Mouse (Mus musculus) limb, embryonic 12.5 days (tissue): ENCODE results near the gene Impdh2. TPM values are rescaled to one million over a fixed set of nuclear protein-coding genes. Genes with fewer than 3 reads are reported as not detected.

Experiments used
- ATAC-seq: fragments of 200-750 bp; cut with Nextera tagmentation; 2 replicates; pipeline ENCODE4 v1.8.0; 2017; ENCODE audit warnings: low read depth, moderate TSS enrichment; ENCODE audit not compliant: insufficient number of reproducible peaks, insufficient read depth, low FRiP score, low TSS enrichment
- H3K27ac ChIP-seq: fragments of 300-500 bp; sonication (generic); 2 replicates; pipeline ENCODE4 v1.5.1; 2016; ENCODE audit warnings: mild to moderate bottlenecking, moderate library complexity
- H3K27me3 ChIP-seq: fragments of 300-500 bp; sonication (generic); 2 replicates; pipeline ENCODE4 v1.6.1; 2016; ENCODE audit warnings: mild to moderate bottlenecking, moderate library complexity
- H3K36me3 ChIP-seq: fragments of 300-500 bp; sonication (generic); 2 replicates; pipeline ENCODE4 v1.6.1; 2016; ENCODE audit warnings: mild to moderate bottlenecking, moderate library complexity
- H3K4me1 ChIP-seq: fragments of 300-500 bp; sonication (generic); replicated peaks from 2 replicates; pipeline ENCODE4 v1.6.1; 2016
- H3K4me2 ChIP-seq: fragments of 300-500 bp; sonication (generic); 2 replicates; pipeline ENCODE4 v1.6.1; 2016; ENCODE audit warnings: mild to moderate bottlenecking, moderate library complexity
- H3K4me3 ChIP-seq: fragments of 300-500 bp; sonication (generic); replicated peaks from 2 replicates; pipeline ENCODE4 v1.5.1; 2016; ENCODE audit warnings: mild to moderate bottlenecking
- H3K9ac ChIP-seq: fragments of 300-500 bp; sonication (generic); replicated peaks from 2 replicates; pipeline ENCODE4 v1.6.1; 2016; ENCODE audit warnings: mild to moderate bottlenecking, moderate library complexity
- H3K9me3 ChIP-seq: fragments of 300-500 bp; sonication (generic); 2 replicates; pipeline ENCODE4 v1.6.1; 2016; ENCODE audit warnings: mild to moderate bottlenecking, moderate library complexity
- WGBS: fragments of 180-500 bp; shearing (Covaris S2); methylation state at CpG from one replicate; pipeline ENCODE4 v1.1.7; 2016; 5-methylcytosine and 5-hydroxymethylcytosine counted together
- polyA plus RNA-seq: library from polyadenylated mRNA; unstranded; fragments of >200 nt; fragmentation: Nextera tagmentation; extraction: Ambion mirVana; gene quantifications from 2 replicates; pipeline ENCODE4 v1.2.1, GENCODE M21; 2016

The Impdh2 gene
- 201 and 213 TPM in 2 replicates for polyA plus RNA-seq

DNA sequence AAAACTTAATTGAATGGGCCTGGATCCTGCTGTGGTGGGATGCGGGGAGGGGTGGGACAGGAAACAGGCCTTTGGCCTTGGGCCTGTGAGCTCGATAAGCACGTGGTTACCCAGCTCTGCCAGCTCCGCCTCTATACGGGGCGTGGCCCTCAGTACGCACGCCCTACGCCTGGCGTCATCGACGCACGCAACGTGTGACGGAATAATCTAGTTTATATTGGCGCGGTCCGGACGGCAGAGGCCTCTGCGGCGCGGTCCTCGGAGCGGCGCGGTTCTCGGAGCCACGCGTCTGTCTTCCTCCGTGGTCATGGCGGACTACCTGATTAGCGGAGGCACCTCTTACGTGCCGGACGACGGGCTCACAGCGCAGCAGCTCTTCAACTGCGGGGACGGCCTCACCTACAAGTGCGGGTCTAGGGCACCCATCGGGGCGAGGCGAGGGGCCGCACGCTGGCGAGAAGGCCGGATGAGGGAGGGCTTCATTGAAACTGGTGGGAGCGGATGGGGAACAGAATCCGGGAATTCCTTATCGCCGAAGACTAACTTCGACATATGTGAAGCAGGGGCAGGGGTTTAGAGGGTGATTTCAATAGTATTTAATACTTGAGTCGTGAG lies at the start of gene Impdh2:
Gene Impdh2, plus strand, starts transcription at position 60 of the 615 bp plus-strand sequence.
- Histone ChIP-seq H3K4me2 (peak within 1 kb of the TSS; percentile 87), H3K9me3 (no peaks in the 10 kb centered on the region), H3K27me3 (no peaks in the 10 kb centered on the region), H3K27ac (peak within 1 kb of the TSS; percentile 69), H3K36me3 (peaks cover 83% of the 10 kb centered on the region), H3K4me1 (peaks cover 9% of the 10 kb centered on the region), H3K9ac (peak within 1 kb of the TSS; percentile 71), H3K4me3 (peak within 1 kb of the TSS; percentile 55)
- ATAC-seq, result peak; percentile 96
- WGBS, result under 1% methylated on average over 53 of the region's 53 CpGs

DNA sequence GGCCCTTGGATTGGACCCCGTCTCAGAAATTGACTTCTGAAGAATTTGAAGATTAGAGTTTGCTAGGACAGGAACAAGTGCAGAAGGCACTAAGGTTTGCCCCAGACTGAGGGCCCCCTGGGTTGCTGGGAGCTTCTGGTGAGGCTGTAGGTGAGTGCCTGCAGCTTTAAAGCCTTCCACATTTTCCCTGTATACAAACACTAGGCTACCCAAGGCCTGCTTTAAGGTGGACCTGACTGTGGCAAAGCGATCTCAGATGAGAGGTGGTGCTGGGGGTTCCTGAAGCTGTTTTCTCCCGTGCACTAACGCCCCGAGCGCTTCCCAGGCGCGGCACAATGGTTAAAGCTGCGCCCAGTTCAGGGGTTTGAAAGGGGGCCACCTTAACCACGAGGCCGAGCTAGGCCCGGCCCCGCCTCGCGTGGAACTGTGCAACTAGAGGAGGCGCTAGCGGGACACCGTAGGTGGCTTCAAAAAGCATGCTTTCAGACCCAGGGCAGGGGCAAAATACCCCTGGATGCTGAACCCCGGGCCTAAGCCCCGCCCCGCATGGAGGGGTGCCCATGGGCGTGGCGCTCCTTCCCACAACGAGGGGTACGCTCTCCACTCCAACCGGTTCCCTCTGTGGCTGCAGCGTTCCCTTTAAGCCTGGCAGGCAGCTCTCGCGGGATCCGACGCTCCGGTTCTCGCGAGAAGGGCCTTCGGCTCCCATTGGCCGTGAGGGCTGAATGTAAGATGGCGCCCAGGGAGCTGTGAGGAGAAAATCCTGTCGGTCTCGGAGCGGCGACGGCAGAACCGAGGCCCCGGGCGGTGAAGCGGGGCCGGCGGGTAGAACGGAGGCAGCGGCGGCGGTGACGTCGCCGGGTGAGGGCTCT lies 43.5 kb upstream of the Impdh2 start, which contains the start of gene Qrich1:
Gene Qrich1, plus strand, starts transcription at position 427 of the 872 bp plus-strand sequence.
- WGBS, result under 1% methylated on average over 51 of the region's 55 CpGs
- peak; percentile 96 for ATAC-seq
- peak within 1 kb of the TSS; percentile 72 for H3K4me2 ChIP-seq

DNA sequence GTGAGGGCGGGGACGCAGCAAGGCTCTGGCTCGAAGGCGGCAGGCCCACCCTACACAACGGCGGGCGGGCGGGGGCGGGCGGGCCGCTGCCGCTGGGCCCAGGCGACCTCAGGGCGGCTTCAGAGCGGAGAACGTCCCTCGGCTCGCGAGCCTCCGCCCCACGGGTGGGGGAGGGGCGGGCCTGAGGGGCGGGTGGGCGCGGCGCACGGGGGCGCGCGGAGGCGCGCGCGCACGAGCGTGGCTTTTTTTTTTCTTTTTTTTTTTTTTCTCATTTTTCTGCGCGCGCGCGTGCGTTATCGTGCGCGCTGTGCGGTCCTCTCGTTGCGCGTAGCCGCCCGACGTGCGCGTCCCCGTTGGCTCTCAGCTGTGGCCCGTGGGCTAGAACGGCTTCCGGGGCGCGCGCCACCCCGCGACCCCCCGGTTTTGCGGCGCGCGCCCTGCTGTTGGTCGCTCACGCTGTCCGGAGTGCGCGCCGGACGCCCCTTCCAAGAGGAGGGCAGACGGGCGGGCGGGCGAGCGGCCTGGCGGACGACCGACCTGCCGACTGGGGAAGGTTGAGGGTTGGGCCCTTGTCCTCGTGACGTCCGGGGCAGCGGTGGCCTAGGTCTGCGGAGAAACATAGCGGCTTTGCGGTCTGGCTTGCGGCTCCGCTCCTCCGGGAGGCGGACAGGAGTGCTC lies 42.7 kb upstream of the Impdh2 start:
- H3K4me1 ChIP-seq, result peaks cover 24% of the 10 kb centered on the region
- no peaks in the 10 kb centered on the region for H3K9me3 ChIP-seq
- peak overlapping the region; percentile 97 for H3K9ac ChIP-seq
- H3K36me3 ChIP-seq, result peaks cover 42% of the 10 kb centered on the region
- H3K27me3 ChIP-seq, result no peaks in the 10 kb centered on the region
- H3K4me3 ChIP-seq, result peak overlapping the region; percentile 63
- under 1% methylated on average over 78 of the region's 95 CpGs for WGBS
- peak overlapping the region; percentile 72 for H3K4me2 ChIP-seq
- peak overlapping the region; percentile 99 for H3K27ac ChIP-seq
- peak; percentile 65 for ATAC-seq

More for the DNA sequence above, 43.5 kb upstream of the Impdh2 start, which contains the start of gene Qrich1:
- Histone ChIP-seq H3K9me3 (no peaks in the 10 kb centered on the region), H3K27me3 (no peaks in the 10 kb centered on the region), H3K9ac (peak within 1 kb of the TSS; percentile 97), H3K27ac (peak within 1 kb of the TSS; percentile 99), H3K4me3 (peak within 1 kb of the TSS; percentile 63), H3K36me3 (peaks cover 50% of the 10 kb centered on the region), H3K4me1 (peaks cover 24% of the 10 kb centered on the region)

DNA sequence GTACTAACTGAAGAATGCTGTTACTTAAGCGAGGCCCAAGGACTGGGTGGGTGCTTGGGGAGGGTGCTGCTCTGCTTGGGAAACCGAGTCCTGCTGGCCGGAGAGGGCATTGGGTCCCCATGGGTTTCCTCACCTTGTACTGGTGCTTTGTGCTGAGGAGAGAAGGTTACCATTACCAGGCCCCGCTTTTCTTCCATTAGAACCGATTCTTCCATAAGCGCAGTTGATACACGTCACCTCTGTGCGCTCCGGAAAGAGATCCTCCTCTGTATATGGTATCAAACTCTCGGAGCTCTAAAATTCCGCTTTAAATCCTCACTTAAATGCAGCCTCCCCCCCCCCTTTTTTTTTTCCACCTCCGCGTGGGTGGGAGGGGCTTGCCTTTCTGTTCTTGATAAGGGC lies 42.2 kb upstream of the Impdh2 start:
- peak; percentile 11; the same call in 1 of the 2 replicates for ATAC-seq
- no peaks in the 10 kb centered on the region for H3K9me3 ChIP-seq
- H3K9ac ChIP-seq, result peak overlapping the region; percentile 97
- peak overlapping the region; percentile 56 for H3K4me2 ChIP-seq
- H3K4me3 ChIP-seq, result peak overlapping the region; percentile 63
- peaks cover 40% of the 10 kb centered on the region for H3K36me3 ChIP-seq
- H3K4me1 ChIP-seq, result peaks cover 24% of the 10 kb centered on the region
- WGBS, result 0% methylated on average over 13 of the region's 13 CpGs
- H3K27ac ChIP-seq, result peak overlapping the region; percentile 99
- no peaks in the 10 kb centered on the region for H3K27me3 ChIP-seq

DNA sequence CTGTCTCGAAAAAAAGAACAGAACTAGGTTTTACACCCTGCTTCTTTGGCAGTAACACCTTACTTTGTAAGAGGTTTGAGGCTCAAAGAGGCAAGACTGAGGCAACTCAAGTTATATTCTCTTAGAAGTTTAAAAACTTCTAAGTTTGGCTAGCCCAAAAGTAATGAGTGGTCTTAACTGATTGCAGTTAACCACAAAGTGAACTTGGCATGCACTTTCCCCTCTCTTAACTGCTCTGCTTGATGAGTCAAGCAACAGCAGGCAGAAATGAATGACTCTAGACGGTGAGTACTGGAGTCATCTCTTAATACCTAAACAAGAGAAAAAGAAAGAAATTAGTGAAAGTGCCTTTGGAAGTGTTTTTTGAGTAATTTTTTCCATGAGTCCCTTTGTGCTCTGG lies 38.5 kb upstream of the Impdh2 start:
- Histone ChIP-seq H3K4me1 (peaks cover 15% of the 10 kb centered on the region), H3K27me3 (no peaks in the 10 kb centered on the region), H3K36me3 (peaks cover 27% of the 10 kb centered on the region; the same call in 1 of the 2 replicates), H3K4me2 (no peak overlapping the region), H3K27ac (no peak overlapping the region), H3K4me3 (no peak overlapping the region), H3K9ac (no peak overlapping the region), H3K9me3 (no peaks in the 10 kb centered on the region)
- WGBS, result 88% methylated on average over 2 of the region's 2 CpGs
- no peak for ATAC-seq

DNA sequence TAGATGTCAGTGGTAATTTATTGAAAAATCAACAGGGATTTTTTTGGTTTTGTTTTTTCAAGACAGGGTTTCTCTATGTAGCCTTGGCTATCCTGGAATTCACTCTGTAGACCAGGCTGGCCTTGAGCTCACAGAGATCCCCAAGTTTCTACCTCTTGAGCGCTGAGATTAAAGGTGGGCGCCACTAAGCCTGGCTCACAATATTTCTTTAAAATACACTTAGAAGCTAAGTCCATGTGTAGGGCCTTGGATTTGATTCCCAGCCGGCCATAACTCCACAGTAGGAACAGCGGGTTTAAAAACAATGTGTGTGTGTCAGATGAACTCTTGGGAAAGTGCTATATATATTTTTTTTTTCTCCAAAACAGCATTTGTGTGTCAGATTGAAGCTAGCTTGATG lies 36.7 kb upstream of the Impdh2 start:
- Histone ChIP-seq H3K9me3 (no peaks in the 10 kb centered on the region), H3K4me1 (peaks cover 15% of the 10 kb centered on the region), H3K36me3 (peaks cover 33% of the 10 kb centered on the region), H3K4me3 (no peak overlapping the region), H3K9ac (no peak overlapping the region), H3K27me3 (no peaks in the 10 kb centered on the region), H3K27ac (no peak overlapping the region), H3K4me2 (no peak overlapping the region)
- no peak for ATAC-seq
- 96% methylated on average over 4 of the region's 4 CpGs for WGBS

DNA sequence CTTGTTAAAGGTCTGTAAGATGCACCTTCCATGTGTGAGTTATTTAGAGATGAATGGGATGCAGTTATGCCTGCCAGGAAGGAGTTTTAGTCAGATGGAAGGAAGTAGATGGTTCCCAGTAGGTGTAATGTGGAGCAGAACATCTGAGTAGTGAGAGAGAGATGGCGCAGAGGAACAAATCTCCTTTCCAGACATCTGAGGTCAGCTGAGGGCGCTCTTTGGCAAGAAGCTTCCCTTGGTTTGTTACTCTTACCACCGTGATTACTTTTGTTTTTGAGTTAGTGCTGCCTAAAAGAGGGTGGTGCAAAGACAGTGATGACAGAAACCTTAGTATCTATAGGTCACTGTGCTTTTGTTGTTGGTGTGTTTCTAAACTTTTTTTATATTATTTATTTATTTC lies 34.7 kb upstream of the Impdh2 start:
- no peaks in the 10 kb centered on the region for H3K4me1 ChIP-seq
- H3K9ac ChIP-seq, result no peak overlapping the region
- no peak overlapping the region for H3K4me2 ChIP-seq
- WGBS, result 89% methylated on average over 3 of the region's 3 CpGs
- H3K27me3 ChIP-seq, result no peaks in the 10 kb centered on the region
- H3K4me3 ChIP-seq, result no peak overlapping the region
- H3K27ac ChIP-seq, result no peak overlapping the region
- no peaks in the 10 kb centered on the region for H3K9me3 ChIP-seq
- no peak for ATAC-seq
- peaks cover 48% of the 10 kb centered on the region for H3K36me3 ChIP-seq

DNA sequence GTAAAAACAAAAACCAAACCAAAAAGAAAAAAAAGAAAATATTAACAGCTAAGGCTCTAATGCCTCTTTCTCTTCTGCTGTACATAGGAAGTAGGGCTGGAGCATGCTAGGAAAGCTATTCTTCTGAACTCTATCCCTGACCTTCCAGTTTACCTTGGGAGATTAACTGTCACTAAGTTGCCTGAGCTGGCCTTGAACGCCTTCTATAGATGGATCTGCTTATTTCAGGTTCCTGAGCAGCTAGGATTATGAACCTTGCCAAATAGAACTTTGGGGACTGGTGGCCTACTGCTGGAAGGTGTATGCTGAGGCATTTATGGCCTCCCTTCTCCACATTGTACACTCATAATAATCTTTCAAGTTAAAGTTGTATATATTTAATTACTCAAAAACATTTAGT lies 29.1 kb upstream of the Impdh2 start:
- Histone ChIP-seq H3K36me3 (peaks cover 82% of the 10 kb centered on the region), H3K27ac (no peak overlapping the region), H3K4me3 (no peak overlapping the region), H3K9me3 (no peaks in the 10 kb centered on the region), H3K4me2 (no peak overlapping the region), H3K9ac (no peak overlapping the region), H3K4me1 (no peaks in the 10 kb centered on the region), H3K27me3 (no peaks in the 10 kb centered on the region)
- 88% methylated on average over 1 of the region's 1 CpGs for WGBS
- no peak for ATAC-seq

DNA sequence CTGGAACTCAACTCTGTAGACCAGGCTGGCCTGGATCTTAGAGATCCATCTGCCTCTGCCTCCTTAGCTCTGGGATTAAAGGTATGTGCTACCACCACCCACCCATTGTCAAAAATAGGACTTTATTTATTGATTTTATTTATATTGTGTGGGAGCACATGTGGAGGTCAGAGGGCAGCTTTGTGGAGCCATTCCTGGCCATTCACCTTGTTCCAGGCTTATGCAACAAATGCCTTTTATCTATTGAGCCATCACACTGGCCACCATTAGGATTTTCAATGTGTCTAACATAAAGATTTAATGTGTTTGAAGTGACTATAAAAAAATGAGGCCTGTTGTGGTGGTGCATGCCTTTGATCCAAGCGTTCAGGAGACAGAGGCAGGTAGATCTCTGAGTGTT lies 28.6 kb upstream of the Impdh2 start:
- ATAC-seq, result no peak
- no peaks in the 10 kb centered on the region for H3K27me3 ChIP-seq

DNA sequence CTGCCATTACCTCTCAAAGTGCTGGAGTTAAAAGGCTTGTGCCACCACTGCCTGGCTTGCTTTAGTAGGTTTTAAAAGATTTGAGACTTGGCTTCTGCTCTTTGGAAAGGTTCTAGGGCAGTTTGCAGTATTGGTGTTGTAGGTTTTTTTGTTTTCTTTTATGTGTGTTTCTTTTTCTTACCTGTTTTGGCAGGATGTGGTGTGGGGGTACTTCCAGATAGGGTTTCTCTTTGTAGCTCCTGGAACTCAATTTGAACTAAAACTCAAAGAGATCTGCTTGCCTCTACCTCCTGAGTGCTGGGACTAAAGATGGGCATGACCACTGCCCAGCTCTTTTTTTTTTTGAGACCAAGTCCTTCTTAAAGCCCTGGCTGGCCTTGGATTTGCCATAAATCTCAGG lies 19.2 kb upstream of the Impdh2 start:
- H3K4me2 ChIP-seq, result no peak overlapping the region
- H3K4me1 ChIP-seq, result no peaks in the 10 kb centered on the region
- no peaks in the 10 kb centered on the region for H3K9me3 ChIP-seq
- H3K27ac ChIP-seq, result no peak overlapping the region
- H3K4me3 ChIP-seq, result no peak overlapping the region
- no peaks in the 10 kb centered on the region for H3K27me3 ChIP-seq
- ATAC-seq, result no peak
- H3K9ac ChIP-seq, result no peak overlapping the region
- peaks cover 93% of the 10 kb centered on the region for H3K36me3 ChIP-seq

More for the DNA sequence above, 28.6 kb upstream of the Impdh2 start:
- no peak overlapping the region for H3K4me3 ChIP-seq
- no peak overlapping the region for H3K27ac ChIP-seq
- no peak overlapping the region for H3K4me2 ChIP-seq
- no peaks in the 10 kb centered on the region for H3K4me1 ChIP-seq
- H3K9ac ChIP-seq, result no peak overlapping the region
- H3K9me3 ChIP-seq, result no peaks in the 10 kb centered on the region
- 88% methylated on average over 1 of the region's 1 CpGs for WGBS
- peaks cover 87% of the 10 kb centered on the region for H3K36me3 ChIP-seq

DNA sequence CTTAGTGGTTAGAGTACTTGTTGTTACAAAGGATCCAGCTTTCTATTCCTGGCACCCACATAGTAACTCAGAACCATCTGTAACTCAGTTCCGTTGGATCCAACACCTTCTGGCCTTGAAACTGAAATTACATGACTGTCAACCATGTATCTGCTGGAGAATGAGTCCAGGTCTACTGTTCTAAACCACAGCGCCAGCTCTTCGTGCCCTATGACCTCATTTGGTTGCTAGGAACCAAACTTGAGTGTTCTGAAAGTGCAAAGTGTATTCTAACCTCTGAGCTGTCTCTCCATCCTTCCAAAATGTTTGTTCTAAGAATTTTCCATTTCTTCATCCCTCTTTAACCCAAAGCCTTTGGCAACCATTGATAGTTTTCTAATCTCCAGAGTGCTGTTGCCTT lies 14.1 kb upstream of the Impdh2 start:
- Histone ChIP-seq H3K27ac (no peak overlapping the region), H3K4me3 (no peak overlapping the region), H3K27me3 (no peaks in the 10 kb centered on the region), H3K4me1 (no peaks in the 10 kb centered on the region), H3K4me2 (no peak overlapping the region), H3K9ac (no peak overlapping the region), H3K36me3 (peaks cover 94% of the 10 kb centered on the region), H3K9me3 (no peaks in the 10 kb centered on the region)
- 93% methylated on average over 3 of the region's 3 CpGs for WGBS
- ATAC-seq, result no peak
